Mouse (Mus musculus): Measurements from ENCODE around the gene Ankef1. TPM values are rescaled to one million over a fixed set of nuclear protein-coding genes. Genes with fewer than 3 reads are reported as not detected.

The Ankef1 gene
- total and polyA plus RNA-seq, 2 experiments from 2014 or later, result 0.04 TPM; not detected in 1

GRCm38 (mm10) chr2:136511756-136512155 is 10.0 kb downstream of the Ankef1 start:
- TF ChIP-seq EP300 (IDR thresholded peaks at IDR 0.05; ENCODE audit: low read depth) (no peak), CTCF (IDR thresholded peaks at IDR 0.05; ENCODE audit: low read depth) (no peak)
- WGBS, result 61% methylated on average over 4 of the region's 4 CpGs
- Histone ChIP-seq H3K4me2 (ENCODE audit: low read depth, low read length) (no peak overlapping the region), H3K9me3 (replicated peaks; ENCODE audit: control insufficient read depth, low read length) (no peaks in the 10 kb centered on the region), H3K4me1 (ENCODE audit: control insufficient read depth, insufficient read depth) (no peaks in the 10 kb centered on the region), H3K4me3 (ENCODE audit: low read depth, low read length) (no peak overlapping the region), H3K9ac (replicated peaks; ENCODE audit: low read depth, low read length) (no peak overlapping the region), H3K27me3 (ENCODE audit: control insufficient read depth, insufficient read depth, low read length) (no peaks in the 10 kb centered on the region), H3K27ac (ENCODE audit: low read depth) (no peak overlapping the region), H3K36me3 (replicated peaks; ENCODE audit: control insufficient read depth, insufficient read depth, low read length) (no peaks in the 10 kb centered on the region)
- ATAC-seq (ENCODE audit: insufficient read depth, low read depth) (no peak), DNase-seq (ENCODE audit: low spot score) (no peak)

- no peak overlapping the region for H3K4me2 ChIP-seq (ENCODE audit: low read depth, low read length)
- WGBS, result 90% methylated on average over 5 of the region's 5 CpGs
- H3K27me3 ChIP-seq (ENCODE audit: control insufficient read depth, insufficient read depth, low read length), result no peaks in the 10 kb centered on the region
- no peak overlapping the region for H3K4me3 ChIP-seq (ENCODE audit: low read depth, low read length)
- no peaks in the 10 kb centered on the region for H3K36me3 ChIP-seq (replicated peaks; ENCODE audit: control insufficient read depth, insufficient read depth, low read length)
- TF ChIP-seq CTCF (IDR thresholded peaks at IDR 0.05; ENCODE audit: low read depth) (no peak), EP300 (IDR thresholded peaks at IDR 0.05; ENCODE audit: low read depth) (no peak)
- no peak for ATAC-seq (ENCODE audit: insufficient read depth, low read depth)
- no peak for DNase-seq (ENCODE audit: low spot score)
- H3K9me3 ChIP-seq (replicated peaks; ENCODE audit: control insufficient read depth, low read length), result no peaks in the 10 kb centered on the region
- H3K4me1 ChIP-seq (ENCODE audit: control insufficient read depth, insufficient read depth), result no peaks in the 10 kb centered on the region
- no peak overlapping the region for H3K27ac ChIP-seq (ENCODE audit: low read depth)
- no peak overlapping the region for H3K9ac ChIP-seq (replicated peaks; ENCODE audit: low read depth, low read length)
Observed at GRCm38 (mm10) chr2:136512802-136513201, 11.1 kb downstream of the Ankef1 start.

- H3K4me1 ChIP-seq (ENCODE audit: control insufficient read depth, insufficient read depth), result no peaks in the 10 kb centered on the region
- no peaks in the 10 kb centered on the region for H3K27me3 ChIP-seq (ENCODE audit: control insufficient read depth, insufficient read depth, low read length)
- WGBS, result 49% methylated on average over 3 of the region's 3 CpGs
- H3K4me2 ChIP-seq (ENCODE audit: low read depth, low read length), result no peak overlapping the region
- no peaks in the 10 kb centered on the region for H3K9me3 ChIP-seq (replicated peaks; ENCODE audit: control insufficient read depth, low read length)
- H3K4me3 ChIP-seq (ENCODE audit: low read depth, low read length), result no peak overlapping the region
- H3K27ac ChIP-seq (ENCODE audit: low read depth), result no peak overlapping the region
- no peaks in the 10 kb centered on the region for H3K36me3 ChIP-seq (replicated peaks; ENCODE audit: control insufficient read depth, insufficient read depth, low read length)
- ATAC-seq (ENCODE audit: insufficient read depth, low read depth) (no peak), DNase-seq (ENCODE audit: low spot score) (no peak)
- no peak for TF ChIP-seq CTCF (IDR thresholded peaks at IDR 0.05; ENCODE audit: low read depth)
- TF ChIP-seq EP300 (IDR thresholded peaks at IDR 0.05; ENCODE audit: low read depth), result no peak
- no peak overlapping the region for H3K9ac ChIP-seq (replicated peaks; ENCODE audit: low read depth, low read length)
Observed at GRCm38 (mm10) chr2:136513806-136514205, 12.1 kb downstream of the Ankef1 start.

- TF ChIP-seq CTCF (IDR thresholded peaks at IDR 0.05; ENCODE audit: low read depth), result no peak
- no peak for TF ChIP-seq EP300 (IDR thresholded peaks at IDR 0.05; ENCODE audit: low read depth)
- Histone ChIP-seq H3K27ac (ENCODE audit: low read depth) (no peak overlapping the region), H3K27me3 (ENCODE audit: control insufficient read depth, insufficient read depth, low read length) (no peaks in the 10 kb centered on the region), H3K9me3 (replicated peaks; ENCODE audit: control insufficient read depth, low read length) (no peaks in the 10 kb centered on the region), H3K36me3 (replicated peaks; ENCODE audit: control insufficient read depth, insufficient read depth, low read length) (no peaks in the 10 kb centered on the region), H3K9ac (replicated peaks; ENCODE audit: low read depth, low read length) (no peak overlapping the region), H3K4me2 (ENCODE audit: low read depth, low read length) (no peak overlapping the region), H3K4me3 (ENCODE audit: low read depth, low read length) (no peak overlapping the region), H3K4me1 (ENCODE audit: control insufficient read depth, insufficient read depth) (no peaks in the 10 kb centered on the region)
- 74% methylated on average over 2 of the region's 2 CpGs for WGBS
- ATAC-seq (ENCODE audit: insufficient read depth, low read depth), result no peak
- no peak for DNase-seq (ENCODE audit: low spot score)
Observed at GRCm38 (mm10) chr2:136515501-136515900, 13.8 kb downstream of the Ankef1 start.

GRCm38 (mm10) chr2:136528937-136529336 is 27.2 kb downstream of the Ankef1 start:
- Histone ChIP-seq H3K9ac (replicated peaks; ENCODE audit: low read depth, low read length) (no peak overlapping the region), H3K27ac (ENCODE audit: low read depth) (no peak overlapping the region), H3K27me3 (ENCODE audit: control insufficient read depth, insufficient read depth, low read length) (no peaks in the 10 kb centered on the region), H3K4me2 (ENCODE audit: low read depth, low read length) (no peak overlapping the region), H3K9me3 (replicated peaks; ENCODE audit: control insufficient read depth, low read length) (no peaks in the 10 kb centered on the region), H3K4me1 (ENCODE audit: control insufficient read depth, insufficient read depth) (no peaks in the 10 kb centered on the region), H3K36me3 (replicated peaks; ENCODE audit: control insufficient read depth, insufficient read depth, low read length) (no peaks in the 10 kb centered on the region), H3K4me3 (ENCODE audit: low read depth, low read length) (no peak overlapping the region)
- ATAC-seq (ENCODE audit: insufficient read depth, low read depth) (no peak), DNase-seq (ENCODE audit: low spot score) (no peak)
- WGBS, result 72% methylated on average over 7 of the region's 7 CpGs
- TF ChIP-seq CTCF (IDR thresholded peaks at IDR 0.05; ENCODE audit: low read depth), result no peak
- TF ChIP-seq EP300 (IDR thresholded peaks at IDR 0.05; ENCODE audit: low read depth), result no peak

- Histone ChIP-seq H3K27ac (ENCODE audit: low read depth) (no peak overlapping the region), H3K4me2 (ENCODE audit: low read depth, low read length) (peak overlapping the region; percentile 80), H3K36me3 (replicated peaks; ENCODE audit: control insufficient read depth, insufficient read depth, low read length) (no peaks in the 10 kb centered on the region), H3K9me3 (replicated peaks; ENCODE audit: control insufficient read depth, low read length) (no peaks in the 10 kb centered on the region), H3K27me3 (ENCODE audit: control insufficient read depth, insufficient read depth, low read length) (no peaks in the 10 kb centered on the region), H3K4me1 (ENCODE audit: control insufficient read depth, insufficient read depth) (no peaks in the 10 kb centered on the region), H3K4me3 (ENCODE audit: low read depth, low read length) (peak overlapping the region; percentile 50), H3K9ac (replicated peaks; ENCODE audit: low read depth, low read length) (no peak overlapping the region; the same call in 1 of the 2 replicates)
- whole genome bisulfite sequencing, result 1% methylated on average over 23 of the region's 23 CpGs
- TF ChIP-seq CTCF (IDR thresholded peaks at IDR 0.05; ENCODE audit: low read depth) (no peak), EP300 (IDR thresholded peaks at IDR 0.05; ENCODE audit: low read depth) (no peak)
- DNase-seq (ENCODE audit: low spot score) (peak; percentile 38), ATAC-seq (ENCODE audit: insufficient read depth, low read depth) (peak; percentile 93)
Observed at GRCm38 (mm10) chr2:136532033-136532432, 30.3 kb downstream of the Ankef1 start.
